Mouse (Mus musculus): ENCODE data around the gene Fgfr4. TPM values are rescaled to one million over a fixed set of nuclear protein-coding genes. Genes with fewer than 3 reads are reported as not detected.
A peak's percentile ranks its signal among the peaks of the same experiment; 100 is the strongest.

Gene Fgfr4
- polyA plus RNA-seq, 1 experiment, result not detected

GRCm38 (mm10) chr13:55204667-55205389, 52.4 kb downstream of the Fgfr4 start:
- WGBS, result 84% methylated on average over 9 of the region's 11 CpGs
- H3K27ac ChIP-seq (ENCODE audit: insufficient read depth, low read depth, low read length), result no peak overlapping the region
- H3K4me1 ChIP-seq (ENCODE audit: control insufficient read depth, insufficient read depth, low read length), result peaks cover 4% of the 10 kb centered on the region; the same call in 1 of the 2 replicates
- no peak for TF ChIP-seq POLR2A (IDR thresholded peaks at IDR 0.05; ENCODE audit: insufficient read depth, low read depth, low read length)
- no peak overlapping the region for H3K4me3 ChIP-seq (ENCODE audit: insufficient read depth, low read depth, low read length)

- TF ChIP-seq POLR2A (IDR thresholded peaks at IDR 0.05; ENCODE audit: insufficient read depth, low read depth, low read length), result no peak
- no peak for TF ChIP-seq CTCF (IDR thresholded peaks at IDR 0.05; ENCODE audit: insufficient read depth, low read depth, low read length)
- WGBS, result 95% methylated on average over 6 of the region's 6 CpGs
- Histone ChIP-seq H3K4me1 (ENCODE audit: control insufficient read depth, insufficient read depth, low read length) (peaks cover 12% of the 10 kb centered on the region), H3K27ac (ENCODE audit: insufficient read depth, low read depth, low read length) (no peak overlapping the region), H3K4me3 (ENCODE audit: insufficient read depth, low read depth, low read length) (no peak overlapping the region)
These were observed 53.2 kb downstream of the Fgfr4 start for GRCm38 (mm10) chr13:55205448-55206205.

GRCm38 (mm10) chr13:55208837-55209648, 56.6 kb downstream of the Fgfr4 start:
- H3K4me3 ChIP-seq (ENCODE audit: insufficient read depth, low read depth, low read length), result no peak overlapping the region
- peaks cover 19% of the 10 kb centered on the region for H3K4me1 ChIP-seq (ENCODE audit: control insufficient read depth, insufficient read depth, low read length)
- no peak overlapping the region for H3K27ac ChIP-seq (ENCODE audit: insufficient read depth, low read depth, low read length)
- TF ChIP-seq POLR2A (IDR thresholded peaks at IDR 0.05; ENCODE audit: insufficient read depth, low read depth, low read length) (no peak), CTCF (IDR thresholded peaks at IDR 0.05; ENCODE audit: insufficient read depth, low read depth, low read length) (no peak)
- WGBS, result 82% methylated on average over 13 of the region's 13 CpGs

GRCm38 (mm10) chr13:55209649-55210192, 57.3 kb downstream of the Fgfr4 start, which contains the start of gene Nsd1:
Nsd1 (plus strand) TSS chr13:55209782.
- WGBS, result 57% methylated on average over 31 of the region's 31 CpGs
- H3K4me3 ChIP-seq (ENCODE audit: insufficient read depth, low read depth, low read length), result peak within 1 kb of the TSS; percentile 55
- H3K27ac ChIP-seq (ENCODE audit: insufficient read depth, low read depth, low read length), result peak within 1 kb of the TSS; percentile 83
- peaks cover 19% of the 10 kb centered on the region for H3K4me1 ChIP-seq (ENCODE audit: control insufficient read depth, insufficient read depth, low read length)
- TF ChIP-seq CTCF (IDR thresholded peaks at IDR 0.05; ENCODE audit: insufficient read depth, low read depth, low read length) (no peak), POLR2A (IDR thresholded peaks at IDR 0.05; ENCODE audit: insufficient read depth, low read depth, low read length) (no peak)

- peak overlapping the region; percentile 83 for H3K27ac ChIP-seq (ENCODE audit: insufficient read depth, low read depth, low read length)
- WGBS, result 6% methylated on average over 67 of the region's 77 CpGs
- peak overlapping the region; percentile 55 for H3K4me3 ChIP-seq (ENCODE audit: insufficient read depth, low read depth, low read length)
- peaks cover 19% of the 10 kb centered on the region for H3K4me1 ChIP-seq (ENCODE audit: control insufficient read depth, insufficient read depth, low read length)
- no peak for TF ChIP-seq CTCF (IDR thresholded peaks at IDR 0.05; ENCODE audit: insufficient read depth, low read depth, low read length)
- TF ChIP-seq POLR2A (IDR thresholded peaks at IDR 0.05; ENCODE audit: insufficient read depth, low read depth, low read length), result no peak
These were observed 57.9 kb downstream of the Fgfr4 start for GRCm38 (mm10) chr13:55210193-55210970.

GRCm38 (mm10) chr13:55210971-55211220, 58.5 kb downstream of the Fgfr4 start:
- 2% methylated on average over 17 of the region's 17 CpGs for WGBS
- peak overlapping the region; percentile 83 for H3K27ac ChIP-seq (ENCODE audit: insufficient read depth, low read depth, low read length)
- TF ChIP-seq POLR2A (IDR thresholded peaks at IDR 0.05; ENCODE audit: insufficient read depth, low read depth, low read length) (no peak), CTCF (IDR thresholded peaks at IDR 0.05; ENCODE audit: insufficient read depth, low read depth, low read length) (no peak)

GRCm38 (mm10) chr13:55211221-55212010, 59.0 kb downstream of the Fgfr4 start:
- TF ChIP-seq CTCF (IDR thresholded peaks at IDR 0.05; ENCODE audit: insufficient read depth, low read depth, low read length), result no peak
- peak; percentile 55 for TF ChIP-seq POLR2A (IDR thresholded peaks at IDR 0.05; ENCODE audit: insufficient read depth, low read depth, low read length)
- H3K27ac ChIP-seq (ENCODE audit: insufficient read depth, low read depth, low read length), result peak overlapping the region; percentile 83
- peak overlapping the region; percentile 66 for H3K4me3 ChIP-seq (ENCODE audit: insufficient read depth, low read depth, low read length)
- WGBS, result under 1% methylated on average over 52 of the region's 93 CpGs
- peaks cover 19% of the 10 kb centered on the region for H3K4me1 ChIP-seq (ENCODE audit: control insufficient read depth, insufficient read depth, low read length)

More at GRCm38 (mm10) chr13:55210971-55211220, 58.5 kb downstream of the Fgfr4 start:
- H3K4me1 ChIP-seq (ENCODE audit: control insufficient read depth, insufficient read depth, low read length), result peaks cover 19% of the 10 kb centered on the region
- peak overlapping the region; percentile 55 for H3K4me3 ChIP-seq (ENCODE audit: insufficient read depth, low read depth, low read length)
